Mouse (Mus musculus): ENCODE measurements around the gene 4930518I15Rik.
"Not testable (repeated sequence)": the region's sequence is repeated elsewhere in the genome, so short reads cannot be mapped to it uniquely, and the experiment has no call there.

DNA sequence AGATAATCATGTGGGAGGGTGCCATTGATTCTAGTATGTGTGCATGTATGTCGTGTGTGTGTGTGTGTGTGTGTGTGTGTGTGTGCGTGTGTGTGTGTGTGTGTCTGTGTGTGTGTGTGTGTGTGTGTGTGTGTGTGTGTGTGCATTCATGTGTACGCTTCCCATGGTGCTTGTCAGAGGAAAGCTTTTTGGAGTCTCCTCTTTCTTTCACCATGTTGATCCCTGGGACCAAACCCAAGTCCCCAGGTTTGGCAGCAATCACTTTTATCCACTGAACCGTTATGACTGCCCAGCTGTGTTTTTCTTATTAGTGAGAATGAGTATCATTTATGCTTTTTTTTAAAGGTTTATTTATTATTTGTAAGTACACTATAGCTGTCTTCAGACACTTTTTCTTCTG lies 44.7 kb upstream of the 4930518I15Rik start:
- TF ChIP-seq CTCF, EP300 (IDR thresholded peaks at IDR 0.05; ENCODE audit: low read depth): not testable (repeated sequence)

All from heart, postnatal 0 days (tissue).